Mouse (Mus musculus) spleen, adult 2 months (tissue): ENCODE data around the gene Tmem128.

Experiments
- CTCF ChIP-seq: fragments of 200-500 bp; IDR thresholded peaks from 2 replicates; pipeline ENCODE4 v1.5.1; 2011; ENCODE audit warnings: mild to moderate bottlenecking, inconsistent platforms; ENCODE audit not compliant: insufficient read depth, insufficient read length, insufficient replicate concordance; ENCODE audit errors: extremely low read depth
- POLR2A ChIP-seq: fragments of 200-500 bp; IDR thresholded peaks from 2 replicates; pipeline ENCODE4 v1.6.1; 2011; ENCODE audit warnings: low read depth, low read length, inconsistent platforms

- TF ChIP-seq POLR2A, result no peak
- no peak for TF ChIP-seq CTCF
These were observed 13.8 kb downstream of the Tmem128 start for GRCm38 (mm10) chr5:38273831-38274230.
